Mouse (Mus musculus) kidney, adult 2 months (tissue): ENCODE data around the gene Wdr93. TPM values are rescaled to one million over a fixed set of nuclear protein-coding genes. Genes with fewer than 3 reads are reported as not detected.

Experiments
- DNase-seq: peaks from one replicate; pipeline ENCODE4 v3.0.0; 2021
- H3K27ac ChIP-seq: fragments of 200-500 bp; 2 replicates; pipeline ENCODE4 v1.5.1; 2012; ENCODE audit warnings: low read depth, low read length, control low read depth, inconsistent platforms; ENCODE audit not compliant: insufficient read depth
- H3K27me3 ChIP-seq: fragments of 200-500 bp; replicated peaks from 2 replicates; pipeline ENCODE4 v1.6.1; 2012; ENCODE audit warnings: mild to moderate bottlenecking, moderate library complexity, low read length, inconsistent platforms; ENCODE audit not compliant: control insufficient read depth, insufficient read depth
- H3K36me3 ChIP-seq: fragments of 200-500 bp; 2 replicates; pipeline ENCODE4 v1.6.1; 2012; ENCODE audit warnings: mild to moderate bottlenecking, moderate library complexity, low read length, inconsistent platforms; ENCODE audit not compliant: control insufficient read depth, insufficient read depth
- H3K4me1 ChIP-seq: fragments of 200-500 bp; 2 replicates; pipeline ENCODE4 v1.6.1; 2011; ENCODE audit warnings: low read length; ENCODE audit not compliant: control insufficient read depth, insufficient read depth
- H3K4me3 ChIP-seq: fragments of 200-500 bp; 2 replicates; pipeline ENCODE4 v1.5.1; 2011; ENCODE audit warnings: mild to moderate bottlenecking, low read depth, low read length, control low read depth; ENCODE audit not compliant: insufficient read depth
- CTCF ChIP-seq: fragments of 200-500 bp; conservative IDR thresholded peaks from 2 replicates; pipeline ENCODE4 v1.5.1; 2011; ENCODE audit warnings: low read depth, mild to moderate bottlenecking, control low read depth, low read length, moderate library complexity, mixed read lengths; ENCODE audit not compliant: insufficient read depth, insufficient read length
- POLR2A ChIP-seq: fragments of 200-500 bp; IDR thresholded peaks from one replicate; pipeline ENCODE4 v1.6.1; 2011; ENCODE audit warnings: low read depth, low read length, control low read depth
- WGBS: fragments of 180-500 bp; shearing (Covaris S2); methylation state at CpG from one replicate; pipeline ENCODE4 v1.1.7; 2018; 5-methylcytosine and 5-hydroxymethylcytosine counted together
- polyA plus RNA-seq: library from polyadenylated mRNA; depleted of rRNA; stranded (reverse); fragments of >200 nt; gene quantifications from 2 replicates; pipeline ENCODE4 v1.2.3, GENCODE M21; 2012

The Wdr93 gene
- polyA plus RNA-seq, 1 experiment = 1.1 TPM

GRCm38 (mm10) chr7:79734563-79734962, 8.4 kb upstream of the Wdr93 start:
- Histone ChIP-seq H3K36me3 (no peaks in the 10 kb centered on the region), H3K4me1 (peaks cover 13% of the 10 kb centered on the region; the same call in 1 of the 2 replicates), H3K4me3 (no peak overlapping the region), H3K27ac (peak overlapping the region; percentile 65), H3K27me3 (no peaks in the 10 kb centered on the region)
- TF ChIP-seq CTCF (no peak), POLR2A (no peak)
- WGBS = 36% methylated on average over 8 of the region's 8 CpGs
- peak; percentile 97 for DNase-seq

GRCm38 (mm10) chr7:79736511-79736910, 6.5 kb upstream of the Wdr93 start:
- Histone ChIP-seq H3K27ac (no peak overlapping the region), H3K4me1 (peaks cover 13% of the 10 kb centered on the region; the same call in 1 of the 2 replicates), H3K4me3 (no peak overlapping the region), H3K27me3 (no peaks in the 10 kb centered on the region), H3K36me3 (no peaks in the 10 kb centered on the region)
- 91% methylated on average over 14 of the region's 14 CpGs for WGBS
- DNase-seq = no peak
- TF ChIP-seq POLR2A = no peak
- no peak for TF ChIP-seq CTCF

GRCm38 (mm10) chr7:79738913-79739312, 4.0 kb upstream of the Wdr93 start:
- DNase-seq = no peak
- no peak overlapping the region for H3K4me3 ChIP-seq
- no peaks in the 10 kb centered on the region for H3K36me3 ChIP-seq
- TF ChIP-seq POLR2A (no peak), CTCF (no peak)
- no peak overlapping the region for H3K27ac ChIP-seq
- peaks cover 13% of the 10 kb centered on the region; the same call in 1 of the 2 replicates for H3K4me1 ChIP-seq
- H3K27me3 ChIP-seq = no peaks in the 10 kb centered on the region
- 82% methylated on average over 2 of the region's 2 CpGs for WGBS

GRCm38 (mm10) chr7:79740279-79740678, 2.7 kb upstream of the Wdr93 start:
- Histone ChIP-seq H3K4me1 (0 out of 2 replicates have a peak, but pooled peaks cover 4% of the 10 kb centered on the region), H3K27me3 (no peaks in the 10 kb centered on the region), H3K27ac (no peak overlapping the region), H3K4me3 (no peak overlapping the region), H3K36me3 (no peaks in the 10 kb centered on the region)
- DNase-seq = peak; percentile 50
- no peak for TF ChIP-seq POLR2A
- TF ChIP-seq CTCF = no peak
- WGBS = 76% methylated on average over 4 of the region's 4 CpGs

GRCm38 (mm10) chr7:79742277-79742658, 695 bp upstream of the Wdr93 start:
- no peak for DNase-seq
- H3K4me1 ChIP-seq = no peaks in the 10 kb centered on the region
- no peaks in the 10 kb centered on the region for H3K27me3 ChIP-seq
- no peak for TF ChIP-seq CTCF
- peak overlapping the region; percentile 63 for H3K27ac ChIP-seq
- no peaks in the 10 kb centered on the region for H3K36me3 ChIP-seq
- peak overlapping the region; percentile 95 for H3K4me3 ChIP-seq
- 8% methylated on average over 11 of the region's 11 CpGs for WGBS

GRCm38 (mm10) chr7:79744051-79744450, 1.1 kb downstream of the Wdr93 start:
- TF ChIP-seq CTCF (no peak), POLR2A (no peak)
- H3K27me3 ChIP-seq = no peaks in the 10 kb centered on the region

GRCm38 (mm10) chr7:79744585-79744984, 1.6 kb downstream of the Wdr93 start:
- Histone ChIP-seq H3K4me3 (no peak overlapping the region), H3K27ac (no peak overlapping the region), H3K4me1 (no peaks in the 10 kb centered on the region), H3K27me3 (no peaks in the 10 kb centered on the region), H3K36me3 (no peaks in the 10 kb centered on the region)
- 79% methylated on average over 5 of the region's 5 CpGs for WGBS
- no peak for DNase-seq
- TF ChIP-seq POLR2A (no peak), CTCF (no peak)

More at GRCm38 (mm10) chr7:79744051-79744450, 1.1 kb downstream of the Wdr93 start:
- DNase-seq = no peak
- Histone ChIP-seq H3K36me3 (no peaks in the 10 kb centered on the region), H3K4me1 (no peaks in the 10 kb centered on the region), H3K4me3 (no peak overlapping the region), H3K27ac (no peak overlapping the region)
- 93% methylated on average over 9 of the region's 9 CpGs for WGBS
